Mouse (Mus musculus): Measurements from ENCODE around the gene Jhy. TPM values are rescaled to one million over a fixed set of nuclear protein-coding genes. Genes with fewer than 3 reads are reported as not detected.
A peak's percentile ranks its signal among the peaks of the same experiment; 100 is the strongest.

Gene Jhy
- total RNA-seq, 2 experiments from 2014 or later = not detected

DNA sequence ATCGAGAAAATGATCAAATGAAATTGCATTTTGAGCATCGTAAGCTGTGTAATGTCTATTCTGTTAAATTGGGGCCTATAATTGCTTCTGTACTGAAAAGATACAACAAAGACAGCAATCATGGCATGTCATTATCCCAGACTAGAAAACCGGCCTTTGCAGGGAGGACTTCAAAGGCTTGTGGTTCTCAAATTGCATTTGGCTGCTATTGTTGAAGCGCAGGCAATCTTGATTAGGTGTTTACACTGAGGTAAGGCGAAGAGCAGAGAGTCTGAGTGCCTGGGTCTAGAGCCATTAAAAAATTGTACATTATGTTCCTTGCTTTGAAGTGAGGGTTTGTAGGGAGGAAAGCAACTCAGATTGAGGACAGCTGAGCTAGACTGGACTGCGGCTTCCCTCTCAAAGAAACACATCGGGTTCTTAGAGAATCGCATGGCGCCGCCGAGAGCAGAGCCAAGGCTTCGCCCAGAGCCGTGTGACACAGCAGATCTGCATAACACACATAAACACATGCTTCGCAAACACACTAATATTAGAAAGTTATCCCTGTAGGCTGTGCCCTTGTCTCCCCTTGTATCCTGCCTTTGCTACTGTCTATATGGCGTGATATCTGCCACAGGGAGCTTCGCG, 36.5 kb downstream of the Jhy start:
- no peak for DNase-seq

DNA sequence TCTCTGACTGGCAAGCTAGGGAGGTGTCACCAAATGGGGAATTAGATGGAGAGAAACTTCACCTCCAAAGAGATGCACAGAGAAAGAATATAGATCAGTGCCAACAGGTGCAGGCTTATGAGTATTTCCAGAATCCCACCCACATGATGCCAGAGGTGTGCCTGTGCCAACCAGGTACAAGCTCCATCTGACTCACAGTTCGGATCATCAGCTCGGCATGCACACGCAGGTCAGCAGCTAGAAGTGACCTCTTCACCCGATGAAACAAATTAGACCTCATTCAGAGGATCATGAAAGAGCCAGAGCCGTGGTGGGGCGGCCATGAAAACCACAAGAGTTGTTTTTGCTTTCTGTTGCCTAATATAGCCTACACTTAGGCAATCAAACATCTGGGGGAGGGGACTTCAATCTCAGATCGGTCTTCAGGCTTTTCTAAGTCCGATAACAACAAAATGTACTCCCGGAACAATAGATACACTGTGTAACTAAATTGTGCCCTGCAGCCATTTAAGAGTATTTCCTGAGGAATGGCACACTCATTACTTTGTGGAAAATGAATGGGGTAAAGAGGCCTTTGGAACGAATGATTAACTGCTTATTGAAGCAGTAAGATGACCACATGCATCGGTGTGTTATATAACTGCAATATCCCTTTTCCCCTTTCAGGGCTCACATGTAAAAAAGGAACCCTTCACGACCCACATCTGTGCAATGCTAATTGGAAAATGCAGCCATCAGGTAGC, 45.9 kb downstream of the Jhy start:
- no peak for DNase-seq

DNA sequence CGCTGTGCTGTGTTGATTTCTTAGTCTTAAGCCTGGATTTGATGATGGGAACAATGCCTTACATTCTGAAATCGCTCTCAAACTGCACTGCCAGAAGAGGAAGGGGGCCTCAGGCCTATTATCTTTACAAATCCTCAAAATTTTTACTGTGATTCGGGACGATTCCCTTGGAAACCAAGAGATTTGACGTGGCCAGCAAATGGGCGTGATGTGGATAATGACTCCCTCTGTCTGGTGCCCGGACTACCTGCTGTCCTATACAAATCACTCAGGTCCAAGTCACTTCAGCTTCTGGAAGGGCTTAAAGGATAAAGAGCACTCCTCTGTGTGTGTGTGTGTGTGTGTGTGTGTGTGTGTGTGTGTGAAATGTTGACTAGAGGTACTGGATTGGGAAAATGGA, 55.0 kb downstream of the Jhy start:
- no peak for DNase-seq

DNA sequence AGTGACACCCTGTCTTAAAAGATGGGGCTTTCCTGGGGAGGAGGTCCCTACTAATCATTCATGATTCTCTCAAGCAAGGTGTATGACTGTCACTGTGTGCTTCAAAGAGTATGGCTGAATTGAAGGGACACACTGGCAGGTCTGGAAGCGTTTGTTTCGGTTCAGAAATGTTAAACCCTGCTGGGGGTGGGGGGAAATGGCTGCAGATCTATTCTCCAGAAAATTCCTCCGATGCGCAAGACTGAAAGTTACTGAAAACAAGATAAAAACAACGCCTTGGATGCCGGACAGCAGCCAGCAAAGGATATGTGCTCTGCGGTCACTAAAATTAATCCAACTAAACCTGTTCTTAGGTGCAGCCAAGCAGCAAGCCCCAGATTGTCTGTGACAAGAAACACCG, 55.5 kb downstream of the Jhy start:
- DNase-seq = no peak

DNA sequence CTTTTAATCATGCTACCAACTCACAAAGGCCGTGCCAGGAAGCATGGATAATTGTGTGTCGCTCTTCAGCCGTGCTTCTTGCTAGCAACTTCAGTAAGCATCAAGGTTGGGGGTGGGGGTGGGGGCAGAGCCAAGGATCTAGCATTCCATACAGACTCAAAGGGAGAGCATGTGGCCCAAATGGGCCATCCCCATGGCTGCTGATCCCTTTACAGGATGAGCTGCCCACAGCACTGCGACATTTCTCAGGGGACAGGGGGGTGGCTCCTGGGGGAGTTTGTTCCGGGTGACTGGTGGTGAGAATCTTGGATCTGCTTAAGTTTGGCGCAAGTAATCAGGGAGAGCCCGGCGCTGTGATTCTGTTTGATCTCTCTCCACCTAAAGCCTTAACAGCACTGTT, 56.5 kb downstream of the Jhy start:
- DNase-seq = no peak

DNA sequence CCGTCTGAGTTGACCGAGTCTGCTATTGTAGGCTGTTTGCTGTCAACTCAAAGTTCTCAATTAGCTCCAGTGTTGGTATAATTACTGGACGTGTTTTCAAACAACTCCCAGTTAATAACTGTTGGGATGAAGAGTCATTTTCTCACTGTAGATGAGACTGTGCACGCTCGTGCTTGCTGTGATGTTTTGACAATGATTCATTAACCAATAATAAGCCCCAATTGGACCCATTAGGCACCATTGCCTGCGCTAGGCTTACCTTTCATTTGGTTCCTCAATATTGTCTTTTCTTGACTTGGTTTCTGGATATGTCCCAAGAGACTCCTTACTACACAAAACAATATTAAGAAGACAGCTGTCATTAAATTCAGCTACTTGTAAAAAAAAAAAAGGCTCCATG, 71.5 kb downstream of the Jhy start:
- DNase-seq = no peak

DNA sequence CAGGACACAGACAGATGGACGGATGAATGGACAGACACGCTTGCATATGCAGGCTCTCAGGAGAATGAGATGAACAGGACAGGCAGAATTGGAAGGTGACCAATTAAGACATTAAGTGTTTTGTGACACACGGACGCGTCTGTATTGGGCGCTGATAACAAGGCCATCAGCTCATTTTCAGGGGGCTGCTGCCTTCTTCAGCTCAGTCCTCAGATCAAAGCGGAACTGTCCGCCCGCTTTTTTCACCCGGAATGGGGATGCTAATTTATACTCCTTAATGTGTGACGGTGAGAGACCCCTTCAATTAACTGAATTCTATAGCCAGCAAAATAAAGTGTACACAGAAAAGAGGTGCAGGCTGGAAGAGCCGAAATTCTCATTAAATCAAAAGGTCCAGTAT, 74.5 kb downstream of the Jhy start:
- DNase-seq = no peak

DNA sequence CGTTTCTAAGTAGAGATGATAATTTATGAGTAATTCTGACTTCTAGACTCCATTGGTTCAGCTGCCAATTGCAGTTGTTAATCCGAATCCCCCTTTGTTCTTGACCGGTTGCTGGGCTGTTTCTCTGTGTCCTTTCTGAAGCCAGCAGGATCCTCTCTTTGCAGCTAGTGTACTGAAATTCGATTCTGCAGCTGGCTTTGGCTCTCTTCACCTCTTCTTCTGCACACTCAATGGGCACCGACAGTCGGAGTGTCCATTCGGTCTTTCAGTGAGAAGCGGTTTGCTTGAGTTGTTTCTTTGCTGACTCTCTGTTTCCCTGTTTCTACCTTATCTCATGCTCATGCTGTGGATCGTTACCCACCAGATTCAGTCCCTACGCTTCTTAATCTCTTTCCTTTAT, 78.2 kb downstream of the Jhy start:
- DNase-seq = no peak

DNA sequence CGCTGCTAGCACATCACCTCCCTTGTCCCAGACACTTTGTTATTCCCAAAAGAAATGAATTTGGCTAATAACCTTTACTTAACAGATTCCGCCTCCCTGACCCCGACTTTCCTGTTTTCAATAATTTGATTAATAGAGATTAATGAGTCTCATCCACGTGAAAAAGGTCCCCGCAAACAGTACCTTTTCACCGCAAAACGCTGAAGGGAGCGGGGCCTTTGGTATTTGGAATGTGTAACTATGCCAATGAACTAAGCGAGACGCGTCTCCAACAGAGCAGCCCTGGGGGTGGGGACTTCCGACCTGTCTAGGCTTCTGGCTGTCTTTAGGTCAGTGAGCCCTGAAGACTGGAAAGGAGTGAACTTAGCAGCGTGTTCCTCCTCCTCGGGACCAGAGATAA, 84.9 kb downstream of the Jhy start:
- DNase-seq = no peak

DNA sequence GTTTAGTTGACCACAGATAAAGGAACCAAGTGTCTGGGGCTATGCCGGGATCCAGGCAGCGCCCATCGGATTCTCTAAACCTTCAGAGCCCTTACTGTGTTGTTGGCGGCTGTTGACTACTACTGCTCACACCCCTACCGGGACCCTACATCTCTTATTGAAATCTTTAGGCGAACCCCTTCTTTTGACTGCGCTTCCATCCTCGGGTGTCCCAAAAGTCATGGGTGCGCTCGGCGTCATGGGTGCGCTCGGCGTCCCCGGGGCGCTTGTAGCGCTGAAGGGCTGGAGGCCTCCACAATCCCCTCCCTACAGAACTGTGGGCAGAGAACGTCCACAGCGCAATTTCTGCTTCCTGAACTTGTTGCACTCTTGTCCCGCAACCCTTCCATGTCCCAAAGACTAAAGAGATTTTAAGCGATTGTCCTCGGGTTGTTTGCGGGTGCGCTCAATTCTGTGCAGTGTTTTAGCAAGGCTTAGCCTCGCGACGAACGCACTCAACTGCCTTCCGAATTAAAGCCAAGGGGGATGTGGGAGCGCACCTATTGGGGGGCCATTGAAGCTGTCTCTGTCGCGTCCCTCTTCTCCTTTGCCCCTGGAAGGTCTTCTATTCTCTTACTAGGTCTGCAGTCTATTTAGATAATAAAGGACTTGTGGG, 85.5 kb downstream of the Jhy start:
- no peak for DNase-seq

DNA sequence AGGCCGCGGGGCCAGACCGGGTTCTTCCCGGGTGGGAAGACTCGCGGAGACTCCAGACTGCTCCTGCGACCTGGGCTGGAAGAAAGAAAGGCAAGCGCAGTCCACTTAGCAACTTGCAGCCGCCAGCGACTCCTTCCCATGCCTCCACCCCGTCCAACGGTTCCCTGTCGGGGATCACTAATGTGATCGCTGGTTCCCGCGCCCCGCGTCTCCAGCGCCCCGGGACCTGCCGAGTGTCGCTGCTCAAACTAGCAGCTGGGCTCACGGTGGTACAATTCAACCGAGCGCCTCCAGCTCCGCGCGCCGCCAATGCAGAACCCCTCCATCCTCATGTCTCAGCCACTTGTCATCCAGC, 86.1 kb downstream of the Jhy start:
- no peak for DNase-seq

DNA sequence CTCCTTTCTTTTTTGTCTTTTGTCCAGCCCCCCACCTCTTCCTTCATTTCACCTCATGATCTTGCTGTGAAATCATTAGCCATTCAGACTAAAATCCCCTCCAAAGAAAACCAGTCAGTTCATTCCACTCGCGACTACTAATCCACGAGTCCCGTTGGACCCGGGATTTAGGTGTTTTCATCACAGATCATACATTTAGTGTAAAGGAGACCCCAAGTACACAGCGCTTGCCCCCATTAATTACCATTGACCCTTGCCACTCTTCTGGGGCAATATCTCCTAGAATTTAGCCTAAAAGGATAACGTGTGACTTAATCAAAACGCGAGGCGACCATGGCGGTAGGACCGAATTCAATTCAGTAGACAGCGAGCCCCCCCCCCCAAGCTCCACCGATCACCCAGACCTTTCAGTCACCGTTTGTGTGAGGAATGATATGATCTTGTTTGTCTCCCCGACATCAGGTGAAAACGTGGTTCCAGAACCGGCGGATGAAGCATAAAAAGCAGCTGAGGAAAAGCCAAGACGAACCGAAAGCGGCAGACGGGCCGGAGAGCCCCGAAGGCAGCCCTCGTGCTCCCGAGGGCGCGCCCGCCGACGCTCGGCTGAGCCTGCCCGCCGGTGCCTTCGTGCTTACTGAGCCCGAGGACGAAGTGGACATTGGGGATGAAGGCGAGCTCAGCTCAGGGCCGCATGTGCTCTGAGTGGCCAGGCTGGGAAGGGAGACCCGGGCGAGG, 86.6 kb downstream of the Jhy start:
- no peak for DNase-seq

DNA sequence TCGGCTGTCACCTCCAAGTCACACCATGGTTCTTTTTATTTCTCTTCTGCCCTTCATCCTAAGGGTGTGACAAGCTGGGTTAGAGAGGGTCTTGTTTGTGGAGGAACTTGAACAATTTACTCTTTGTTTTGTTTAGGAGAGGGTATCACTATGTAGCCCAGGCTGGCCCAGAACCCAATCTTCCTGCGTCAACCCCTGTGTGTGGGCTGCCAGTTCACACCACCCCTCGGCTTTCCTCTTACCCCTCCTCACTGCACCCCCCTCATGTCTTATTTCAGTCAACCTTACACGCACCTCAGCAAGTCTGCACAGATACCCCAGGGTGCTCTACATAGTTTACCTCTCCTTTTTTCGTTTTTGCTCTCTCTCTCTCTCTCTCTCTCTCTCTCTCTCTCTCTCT, 87.2 kb downstream of the Jhy start:
- no peak for DNase-seq

DNA sequence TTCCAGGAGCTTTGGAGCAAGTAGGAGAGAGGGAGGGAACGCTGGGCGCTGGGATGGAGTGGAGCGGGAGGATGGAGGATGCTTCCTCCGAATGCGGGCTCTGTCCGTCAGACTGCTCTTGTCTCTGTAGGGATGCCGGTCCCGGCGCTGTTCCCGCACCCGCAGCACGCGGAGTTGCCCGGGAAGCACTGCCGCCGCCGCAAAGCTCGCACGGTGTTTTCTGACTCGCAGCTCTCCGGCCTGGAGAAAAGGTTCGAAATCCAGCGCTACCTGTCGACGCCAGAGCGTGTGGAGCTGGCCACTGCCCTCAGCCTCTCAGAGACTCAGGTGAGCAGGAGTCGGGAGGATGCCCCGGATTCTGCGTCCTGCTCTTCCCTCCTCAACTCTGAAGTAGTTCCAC, 87.8 kb downstream of the Jhy start:
- DNase-seq = no peak

DNA sequence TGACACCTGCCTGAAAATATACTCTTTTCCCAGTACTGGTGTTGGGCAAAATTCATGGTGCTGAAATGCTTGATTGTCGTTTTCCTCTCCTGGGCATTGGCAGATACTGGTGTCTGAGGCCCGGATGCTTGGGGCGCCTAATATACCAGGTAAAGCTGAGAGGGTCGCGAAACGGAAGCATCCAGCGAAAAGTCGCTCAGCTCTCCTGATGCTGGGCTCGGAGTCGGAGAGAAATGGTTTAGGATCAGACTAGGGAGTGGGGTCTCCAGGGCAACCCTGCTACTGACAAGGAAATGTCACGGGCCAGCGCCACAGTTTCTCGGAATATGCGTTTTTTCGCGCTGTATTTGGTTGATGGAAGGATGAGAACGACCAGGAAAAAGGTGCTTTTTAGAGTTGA, 88.5 kb downstream of the Jhy start:
- DNase-seq = no peak

DNA sequence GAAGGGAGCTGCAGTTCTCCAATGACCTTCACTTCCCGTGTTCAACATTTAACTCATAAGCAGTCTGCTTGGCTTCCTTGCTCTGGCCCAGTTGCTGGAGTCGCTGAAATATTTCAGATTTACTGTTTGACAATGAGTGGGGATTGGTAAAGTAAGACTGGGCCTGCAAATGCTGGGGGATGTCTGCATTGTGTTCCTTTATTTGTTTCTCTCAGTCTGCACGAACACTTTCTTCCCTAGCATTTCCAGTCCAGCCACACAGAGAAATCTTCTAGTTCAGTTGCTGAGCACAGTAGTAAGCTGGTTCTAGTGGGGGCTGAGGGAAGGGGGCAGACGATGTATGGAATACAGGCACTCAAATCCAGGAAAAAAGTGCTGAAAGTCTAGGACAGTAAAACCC, 89.0 kb downstream of the Jhy start:
- DNase-seq = no peak

DNA sequence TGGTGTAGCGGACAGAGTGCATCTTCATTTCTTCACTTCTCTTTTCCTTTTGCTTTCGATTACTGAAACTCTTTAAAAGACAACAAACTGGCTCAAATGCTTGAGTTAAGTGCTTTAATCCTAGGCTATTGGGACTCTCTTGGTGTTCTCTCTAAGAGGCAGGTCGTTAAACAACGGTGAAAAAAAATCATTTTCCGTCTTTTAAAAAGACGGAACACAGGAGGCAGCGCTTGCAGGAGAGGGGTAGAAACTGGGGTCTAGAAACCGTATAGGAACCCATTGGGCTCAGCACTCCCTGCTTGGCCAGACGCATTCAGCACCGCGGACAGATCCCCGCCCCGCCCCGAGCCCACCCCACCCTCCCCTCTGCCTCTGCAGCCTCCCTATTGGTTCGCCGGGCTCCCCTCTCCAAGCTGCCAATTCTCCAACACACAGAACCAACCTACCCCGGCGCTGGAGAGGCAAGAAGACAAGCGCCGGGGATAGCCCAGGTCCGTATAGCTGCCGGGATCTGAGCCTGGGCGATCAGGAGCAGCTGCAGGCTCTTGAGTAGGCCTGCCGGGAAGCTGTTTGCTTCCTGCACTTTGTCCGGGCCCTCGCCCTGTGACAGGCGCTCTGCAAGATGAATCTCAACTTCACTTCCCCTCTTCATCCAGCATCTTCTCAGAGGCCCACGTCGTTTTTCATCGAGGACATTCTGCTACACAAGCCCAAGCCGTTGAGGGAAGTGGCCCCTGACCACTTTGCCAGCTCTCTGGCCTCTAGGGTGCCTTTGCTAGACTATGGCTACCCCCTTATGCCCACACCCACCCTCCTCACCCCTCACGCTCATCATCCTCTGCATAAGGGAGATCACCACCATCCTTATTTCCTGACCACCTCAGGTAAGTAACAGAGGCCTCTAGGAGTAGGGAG, 90.1 kb downstream of the Jhy start, which contains the start of gene Bsx:
Gene Bsx (plus strand): TSS at position 572 of the 915 bp plus-strand sequence.
- peak; percentile 31 for DNase-seq

DNA sequence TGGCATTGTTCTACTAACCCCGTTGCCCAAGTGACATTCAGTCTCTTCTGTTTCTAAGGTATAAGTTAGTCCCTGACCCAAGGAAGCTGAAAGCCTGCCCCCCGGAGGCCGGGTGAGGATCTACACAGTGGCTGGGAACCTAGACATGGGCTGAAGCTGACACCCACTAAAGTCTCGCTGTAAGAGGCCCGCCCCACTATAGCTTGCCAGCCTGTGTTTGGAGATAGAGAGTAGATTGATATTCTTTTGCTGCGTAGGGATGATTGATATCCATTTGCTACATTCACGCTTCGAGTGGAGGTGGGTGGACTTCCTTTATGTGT, 91.8 kb downstream of the Jhy start:
- no peak for DNase-seq

DNA sequence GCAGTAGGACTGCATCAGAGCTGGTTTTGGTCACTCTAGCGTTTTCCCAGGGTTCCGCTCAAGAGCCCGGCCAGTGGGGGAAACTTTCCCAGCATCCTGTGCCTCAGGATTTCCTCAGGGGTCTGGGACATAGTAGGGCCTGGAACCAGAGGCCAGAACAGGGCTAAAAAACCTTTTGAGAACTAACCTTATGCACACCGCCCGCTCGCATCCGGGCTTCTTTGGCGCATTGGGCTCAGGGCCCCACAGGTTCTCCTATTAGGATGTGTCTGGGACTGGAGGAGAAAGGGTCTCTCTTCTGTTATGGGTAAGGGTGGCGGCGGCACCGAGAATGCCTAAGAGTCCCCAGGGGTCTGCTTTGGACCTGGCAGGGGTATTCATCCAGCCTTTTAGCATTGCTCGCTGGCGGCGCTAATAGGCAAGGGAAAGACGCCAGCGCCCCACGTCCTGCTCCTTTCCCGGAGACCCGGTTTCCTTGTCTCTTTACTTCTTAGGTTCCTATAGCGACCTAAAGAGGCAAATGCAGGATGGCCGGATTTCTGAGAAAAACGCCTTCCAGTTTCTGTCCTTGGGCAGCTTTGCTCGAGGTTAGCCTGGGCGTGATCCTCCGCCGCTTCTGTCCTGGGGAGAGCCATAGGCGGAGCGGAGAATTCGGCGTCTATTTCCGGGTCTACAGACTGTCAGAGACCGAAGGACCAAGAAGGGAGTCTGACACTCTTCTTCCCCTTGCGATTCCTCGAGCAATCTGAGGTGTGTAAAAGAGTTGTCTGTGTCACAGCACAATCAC, 92.4 kb downstream of the Jhy start:
- no peak for DNase-seq

DNA sequence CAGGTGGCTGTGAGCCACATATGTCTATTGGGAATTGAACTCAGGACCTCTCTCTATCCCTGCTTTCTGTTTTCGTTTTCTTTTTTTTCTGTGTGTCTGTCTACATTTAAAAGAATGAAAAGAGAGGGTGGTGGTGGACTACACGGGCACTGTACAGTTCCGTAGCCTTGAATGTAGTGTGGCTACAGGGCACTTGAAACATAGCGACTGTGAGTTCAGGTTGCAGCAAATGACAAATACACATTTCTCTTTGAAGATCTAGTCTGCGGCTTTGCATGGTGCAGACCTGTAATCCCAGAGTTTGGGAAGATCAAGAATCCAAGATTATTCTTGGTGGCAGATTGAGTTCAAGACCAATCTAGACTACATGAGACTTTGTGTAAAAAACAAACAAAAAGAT, 93.6 kb downstream of the Jhy start:
- DNase-seq = no peak

DNA sequence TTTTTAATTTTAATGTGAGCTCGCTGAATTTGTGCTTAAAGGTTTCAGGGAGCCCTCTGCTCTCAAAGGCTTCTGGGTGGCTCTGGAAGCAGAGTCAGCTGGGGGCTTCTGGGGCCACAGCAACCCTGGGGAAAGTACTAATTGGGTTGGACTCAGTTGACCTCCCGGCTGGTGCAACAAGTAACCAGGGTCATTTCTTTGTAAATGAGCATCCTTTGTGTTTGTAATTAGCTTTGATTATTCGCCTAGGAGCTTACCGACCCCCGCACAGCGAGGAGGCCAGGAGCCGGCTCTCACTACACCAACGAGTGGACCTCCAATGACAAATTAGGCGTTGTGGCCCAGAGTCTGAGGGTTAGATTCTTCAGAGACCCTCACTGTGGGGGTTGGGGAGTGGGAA, 104.7 kb downstream of the Jhy start:
- DNase-seq = no peak

Data from gastrocnemius, postnatal 25 days (tissue).